Mouse (Mus musculus): Measurements from ENCODE around the gene Ablim1.

- TF ChIP-seq CTCF (IDR thresholded peaks at IDR 0.05; ENCODE audit: borderline replicate concordance, control insufficient read depth, extremely low read depth, insufficient read depth, low read length, poor library complexity), result no peak
- TF ChIP-seq POLR2A (IDR thresholded peaks at IDR 0.05; ENCODE audit: control insufficient read depth, extremely low read depth, insufficient read depth, low read length, poor library complexity), result no peak
Observed at GRCm38 (mm10) chr19:57007781-57008710, 306.7 kb downstream of the Ablim1 start, which contains the start of gene Afap1l2.

Measured in thymus, adult 2 months (tissue).